Mouse (Mus musculus) NIH3T3 (cell line): ENCODE results near the gene Adsl.

Source experiments
- DNase-seq: peaks from one replicate; pipeline ENCODE4 v3.0.0-alpha.2; 2012; ENCODE audit warnings: low read depth

The Adsl gene

DNA sequence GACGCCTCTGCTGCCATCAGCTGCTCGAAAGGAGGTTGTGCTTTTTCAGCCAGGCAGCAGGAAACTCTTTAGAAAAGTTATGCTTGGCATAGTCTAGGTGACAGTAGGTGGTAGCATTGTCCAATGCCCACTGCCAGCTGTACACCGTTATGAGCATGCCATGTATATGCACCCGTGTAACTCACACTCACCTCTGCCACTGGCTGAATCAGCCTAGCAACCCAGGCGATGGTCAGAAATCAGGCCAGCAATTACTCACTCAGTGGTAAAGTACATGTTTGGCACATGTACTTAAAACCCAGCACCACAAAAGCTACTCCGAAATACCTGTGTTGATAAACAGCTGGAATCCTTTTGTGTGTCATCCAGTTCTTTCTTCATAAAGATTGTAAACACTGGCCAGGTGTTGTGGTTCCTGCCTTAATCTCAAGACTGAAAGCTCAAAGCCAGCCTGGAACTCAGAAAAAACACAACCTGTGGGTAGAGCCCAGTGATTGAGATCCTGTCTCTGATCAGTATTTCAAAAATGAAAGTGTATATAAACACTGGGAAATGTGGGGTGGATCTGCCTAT is 6.7 kb upstream of the Adsl start:
- peak; percentile 19 for DNase-seq

- peak; percentile 59 for DNase-seq
These were observed 2.4 kb upstream of the Adsl start for GRCm38 (mm10) chr15:80945851-80946250.

- no peak for DNase-seq
These were observed 1.1 kb downstream of the Adsl start for GRCm38 (mm10) chr15:80949431-80949830.

DNA sequence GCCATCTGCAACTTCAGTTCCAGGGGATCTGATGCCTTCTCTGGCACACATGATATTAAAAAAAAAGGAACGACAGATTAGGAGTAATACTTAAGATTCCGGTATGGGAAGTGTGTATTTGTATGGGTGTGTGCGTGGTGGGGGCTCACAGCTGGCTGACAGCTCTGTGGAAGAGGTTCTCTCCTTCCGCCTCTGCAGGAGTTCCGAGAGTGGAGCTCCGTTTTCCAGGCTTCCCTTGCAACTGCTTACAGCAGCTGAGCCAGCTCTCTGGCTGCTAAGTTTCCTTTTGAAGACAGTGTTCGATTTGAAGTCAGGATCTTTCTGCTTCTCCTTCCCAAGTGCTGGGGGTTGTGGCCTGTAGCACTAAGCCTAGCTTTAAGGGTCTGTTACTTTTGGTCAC is 1.8 kb downstream of the Adsl start:
- no peak for DNase-seq

DNA sequence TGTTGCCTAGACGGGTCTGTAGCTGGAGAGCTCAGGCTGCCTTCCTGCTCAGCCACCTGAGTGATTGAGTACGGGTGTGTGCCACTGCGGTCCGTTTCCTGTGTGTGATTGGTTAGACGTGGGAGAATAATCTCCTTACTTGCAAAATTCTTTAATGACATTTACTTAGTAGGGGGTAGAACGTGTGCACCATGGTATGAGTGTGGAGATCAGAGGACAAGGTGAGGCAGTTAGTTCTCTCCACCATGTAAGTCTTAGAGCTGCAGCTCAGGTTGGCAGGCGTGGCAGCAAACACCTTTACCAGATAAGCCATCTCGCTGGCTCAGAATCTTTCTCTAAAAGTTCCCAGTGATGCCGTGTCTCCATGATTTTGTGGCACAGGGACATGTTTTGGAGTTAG is 5.7 kb downstream of the Adsl start:
- DNase-seq = no peak

GRCm38 (mm10) chr15:80954861-80955260 is 6.6 kb downstream of the Adsl start:
- no peak for DNase-seq

- no peak for DNase-seq
These were observed 7.6 kb downstream of the Adsl start for GRCm38 (mm10) chr15:80955836-80956438.

GRCm38 (mm10) chr15:80969371-80969770 is 21.1 kb downstream of the Adsl start:
- no peak for DNase-seq

GRCm38 (mm10) chr15:80974311-80974710 is 26.0 kb downstream of the Adsl start:
- DNase-seq = no peak

DNA sequence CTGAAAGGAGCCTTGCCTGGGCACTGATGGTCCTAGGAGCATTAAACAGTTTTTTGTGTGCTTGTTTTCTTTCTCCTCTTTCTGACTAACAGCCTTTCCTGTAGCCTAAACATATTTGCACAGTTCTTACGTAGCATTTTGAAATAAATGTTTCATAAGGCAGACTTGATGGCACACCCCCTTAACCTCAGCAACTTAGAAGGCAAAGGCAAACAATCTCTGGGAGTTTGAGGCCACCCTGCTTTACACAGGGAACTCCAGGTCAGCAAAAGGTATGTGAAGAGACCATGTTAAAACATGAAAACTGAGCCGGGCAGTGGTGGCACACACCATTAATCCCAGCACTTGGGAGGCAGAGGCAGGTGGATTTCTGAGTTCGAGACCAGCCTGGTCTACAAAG is 27.4 kb downstream of the Adsl start:
- no peak for DNase-seq

GRCm38 (mm10) chr15:80977620-80978334 is 29.5 kb downstream of the Adsl start, which contains the start of gene Sgsm3:
Sgsm3 (plus strand) TSS chr15:80977765.
- DNase-seq = peak; percentile 92

- peak; percentile 11 for DNase-seq
These were observed 31.3 kb downstream of the Adsl start for GRCm38 (mm10) chr15:80979611-80980010.

DNA sequence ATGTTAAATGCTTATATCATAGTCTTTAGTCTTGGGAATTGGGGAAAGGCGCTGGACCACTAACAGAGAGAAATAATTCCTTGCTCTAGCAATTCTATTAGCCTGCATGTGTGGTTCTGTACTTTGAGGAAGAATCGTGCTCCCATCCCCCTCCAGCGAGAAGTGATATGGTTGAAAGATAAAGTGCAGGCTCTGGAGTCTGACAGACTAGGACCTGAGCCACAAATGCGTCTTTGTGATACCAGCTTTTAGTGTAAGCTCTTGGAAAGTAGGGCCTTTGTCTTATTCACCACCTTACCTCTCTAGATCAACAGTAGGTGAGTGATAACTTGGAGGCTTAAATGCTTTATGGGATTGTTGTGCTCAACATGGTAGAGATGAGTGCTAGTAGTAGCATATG is 32.9 kb downstream of the Adsl start:
- no peak for DNase-seq

GRCm38 (mm10) chr15:80983264-80983663 is 35.0 kb downstream of the Adsl start:
- DNase-seq = no peak

GRCm38 (mm10) chr15:80988331-80988730 is 40.0 kb downstream of the Adsl start:
- no peak for DNase-seq

- no peak for DNase-seq
These were observed 41.4 kb downstream of the Adsl start for GRCm38 (mm10) chr15:80989712-80990111.

DNA sequence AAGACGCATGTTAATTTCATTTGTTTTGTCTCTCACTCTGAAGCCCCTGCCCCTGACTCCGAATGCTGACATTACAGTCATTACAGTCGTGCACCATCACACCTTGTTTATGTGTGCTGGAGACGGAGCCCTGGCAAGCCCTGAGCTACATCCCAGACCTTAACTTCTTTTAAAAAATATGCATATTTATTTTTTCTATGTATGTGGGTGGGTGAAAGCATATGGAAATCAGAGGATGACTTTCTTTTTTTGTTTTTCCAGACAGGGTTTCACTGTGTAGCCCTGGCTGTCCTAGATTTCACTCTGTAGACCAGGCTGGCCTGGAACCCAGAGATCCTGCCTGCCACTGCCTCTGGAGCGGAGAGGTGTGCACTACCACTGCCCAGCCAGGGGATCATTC is 46.7 kb downstream of the Adsl start:
- no peak for DNase-seq

- no peak for DNase-seq
These were observed 48.0 kb downstream of the Adsl start for GRCm38 (mm10) chr15:80996090-80996835.

DNA sequence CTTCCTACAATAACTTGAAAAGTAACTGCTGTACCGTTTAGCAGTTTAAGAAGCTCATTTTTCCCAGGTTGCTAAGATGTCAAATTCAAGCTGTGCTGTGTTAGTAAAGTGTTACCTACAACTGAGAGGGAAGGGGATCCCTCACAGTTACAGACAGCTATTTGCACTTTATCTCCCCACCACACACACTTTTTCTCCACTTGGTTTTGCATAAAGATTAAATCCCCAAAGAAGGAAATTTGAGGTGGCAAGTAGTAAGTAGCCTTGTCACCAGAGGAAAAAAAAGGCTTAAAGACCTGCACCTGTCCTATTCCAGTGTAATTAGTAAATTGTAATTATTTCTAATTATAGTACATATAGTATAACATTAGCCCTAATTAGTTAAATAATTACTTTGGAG is 48.8 kb downstream of the Adsl start:
- DNase-seq = no peak

DNA sequence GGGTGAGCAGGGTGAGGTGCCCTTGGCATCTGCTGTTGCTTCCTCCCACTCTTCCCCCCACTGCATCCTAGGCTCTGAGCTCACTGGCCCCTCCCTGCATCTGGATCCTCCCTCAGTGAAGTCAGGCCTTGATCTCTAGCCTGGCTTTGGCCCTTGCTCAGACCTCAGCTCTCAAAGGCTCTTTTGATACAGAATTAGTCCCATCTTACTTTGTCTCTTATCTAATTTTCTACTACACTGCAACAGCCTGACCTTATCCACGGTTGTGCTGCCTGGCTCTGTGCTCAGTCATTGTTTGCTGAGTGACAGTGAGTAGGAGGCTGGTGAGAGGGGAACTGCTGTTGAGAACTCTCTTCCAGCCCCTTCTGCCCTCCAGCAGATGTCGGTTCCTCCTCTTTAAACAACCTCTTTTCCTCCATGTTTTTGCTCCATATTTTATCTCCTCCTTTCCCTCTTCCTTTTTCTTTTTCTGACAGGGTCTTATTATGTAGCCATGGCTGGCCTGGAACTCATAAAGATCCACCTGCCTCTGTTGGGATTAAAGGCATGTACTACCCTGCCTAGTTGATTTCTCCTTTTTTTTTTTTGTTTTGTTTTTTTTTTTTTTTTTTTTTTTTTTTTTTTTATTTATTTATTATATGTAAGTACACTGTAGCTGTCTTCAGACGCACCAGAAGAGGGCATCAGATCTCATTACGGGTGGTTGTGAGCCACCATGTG is 52.3 kb downstream of the Adsl start:
- DNase-seq = no peak

DNA sequence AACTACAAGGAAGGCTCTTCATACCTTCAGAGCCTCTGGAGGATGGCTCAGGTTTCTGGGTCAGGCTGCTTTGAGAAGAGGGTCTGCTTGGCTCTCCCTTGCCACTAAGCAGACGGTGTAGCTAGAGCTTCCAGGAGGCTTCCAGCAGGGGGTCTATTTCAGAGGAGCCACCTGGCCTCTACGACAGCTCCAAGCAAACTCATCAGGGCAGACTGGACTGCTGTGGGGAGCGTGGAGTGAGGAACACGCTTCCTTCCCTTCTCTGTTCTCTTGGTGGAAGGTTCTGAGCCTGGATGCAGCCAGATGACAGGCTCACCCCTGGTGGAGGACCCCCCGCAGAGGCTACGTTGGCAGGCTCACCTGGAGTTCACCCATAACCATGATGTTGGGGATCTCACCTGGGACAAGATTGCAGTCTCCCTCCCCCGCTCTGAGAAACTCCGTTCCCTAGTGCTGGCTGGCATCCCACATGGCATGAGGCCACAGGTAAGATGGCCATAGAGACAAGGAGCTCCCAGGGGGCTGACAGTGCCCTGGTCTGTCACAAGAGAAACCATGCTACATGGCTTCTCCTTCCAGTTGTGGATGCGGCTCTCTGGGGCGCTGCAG is 57.9 kb downstream of the Adsl start:
- DNase-seq = no peak

- DNase-seq = no peak
These were observed 59.0 kb downstream of the Adsl start for GRCm38 (mm10) chr15:81007339-81007738.
